Mouse (Mus musculus): ENCODE measurements around the gene Hadha.

Gene Hadha

GRCm38 (mm10) chr5:30112533-30113068, 42.4 kb downstream of the Hadha start:
- in situ Hi-C loops (cut with MseI, MboI) = no loop called here

DNA sequence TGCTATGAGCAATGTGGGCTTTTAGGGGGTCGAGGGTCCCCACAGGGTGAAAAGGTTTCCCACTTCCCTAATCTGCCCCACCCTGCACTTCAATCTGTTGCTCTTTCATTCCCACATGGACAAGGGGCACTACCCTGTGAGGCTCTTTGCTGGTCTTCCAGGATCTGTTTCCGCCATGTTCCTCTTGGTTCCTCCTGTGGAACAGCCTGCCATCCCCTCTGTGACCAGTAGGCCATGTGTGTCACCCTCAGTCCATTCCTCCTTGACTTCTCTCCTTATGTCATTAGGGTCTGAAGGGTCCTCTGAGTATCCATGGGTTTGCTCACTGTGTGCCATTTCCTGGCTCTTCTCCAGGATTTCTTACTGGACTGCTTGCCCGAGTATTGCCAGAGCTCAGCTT, 43.2 kb downstream of the Hadha start:
- in situ Hi-C loops (cut with MseI, MboI) = no loop called here

GRCm38 (mm10) chr5:30111126-30111525, 43.8 kb downstream of the Hadha start:
- in situ Hi-C loops (cut with MseI, MboI) = no loop called here

DNA sequence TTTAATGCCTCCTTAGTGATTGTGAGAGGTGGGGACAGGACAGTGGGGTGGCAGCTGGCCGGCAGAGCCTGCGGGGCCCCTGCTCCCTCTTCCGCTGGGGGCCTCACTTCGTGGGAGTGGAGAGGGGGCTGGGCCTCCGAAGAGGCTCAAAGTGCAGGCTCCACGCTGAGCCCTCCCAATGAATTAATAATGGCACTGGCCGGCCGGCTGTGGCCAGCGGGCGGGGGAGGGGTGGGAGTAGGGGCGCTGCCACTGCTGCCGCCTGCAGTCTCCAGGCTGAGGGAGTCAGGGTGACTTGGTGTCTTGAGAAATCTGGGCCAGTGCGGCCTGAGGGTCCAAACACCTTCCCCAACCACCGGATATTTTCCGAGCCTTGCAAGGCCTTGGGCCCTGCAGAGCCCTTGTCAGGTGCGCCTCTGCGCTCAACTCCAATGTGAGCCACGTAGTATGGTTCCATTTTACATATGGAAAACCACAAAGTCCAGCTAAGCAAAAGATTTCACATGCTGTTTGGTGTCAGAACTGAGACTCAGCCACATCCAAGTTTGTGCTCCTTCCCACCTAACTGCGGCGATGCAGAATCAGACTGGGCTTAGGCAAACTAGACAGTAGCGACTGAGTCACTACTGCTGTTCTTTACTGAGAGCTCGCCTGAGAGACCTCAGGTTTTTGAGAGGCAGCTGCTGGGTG, 44.4 kb downstream of the Hadha start:
- in situ Hi-C loops (cut with MseI, MboI) = no loop called here

- in situ Hi-C loops (cut with MseI, MboI) = no loop called here
Observed at GRCm38 (mm10) chr5:30109899-30110298, 45.1 kb downstream of the Hadha start.

DNA sequence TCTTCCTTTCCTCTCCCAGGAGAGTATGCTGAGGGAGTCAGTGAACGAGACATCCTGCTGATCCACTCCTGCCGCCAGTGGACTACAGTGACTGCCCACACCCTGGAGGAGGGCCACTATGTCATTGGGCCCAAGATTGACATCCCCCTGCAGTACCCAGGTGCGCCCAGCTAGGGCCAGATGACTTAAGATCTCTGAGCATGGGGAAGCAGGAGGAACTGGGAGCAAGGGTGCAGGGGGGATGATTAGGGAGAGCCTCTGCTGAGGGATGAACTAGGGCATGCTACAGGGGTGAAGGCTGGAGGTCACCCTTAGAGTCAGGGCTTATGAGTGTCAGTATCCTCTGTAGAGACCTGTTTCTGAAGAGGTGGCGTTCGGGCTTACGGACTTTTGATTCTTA, 46.7 kb downstream of the Hadha start:
- in situ Hi-C loops (cut with MseI, MboI) = no loop called here

GRCm38 (mm10) chr5:30107611-30108041, 47.3 kb downstream of the Hadha start:
- in situ Hi-C loops (cut with MseI, MboI) = no loop called here

- in situ Hi-C loops (cut with MseI, MboI) = no loop called here
Observed at GRCm38 (mm10) chr5:30107186-30107585, 47.8 kb downstream of the Hadha start.

GRCm38 (mm10) chr5:30106756-30107155, 48.2 kb downstream of the Hadha start:
- in situ Hi-C loops (cut with MseI, MboI) = no loop called here

- in situ Hi-C loops (cut with MseI, MboI) = no loop called here
Observed at GRCm38 (mm10) chr5:30105668-30106300, 49.2 kb downstream of the Hadha start, which contains the start of gene 3110082J24Rik. Gene 3110082J24Rik, minus strand, starts transcription at chr5:30106086.

GRCm38 (mm10) chr5:30104841-30105667, 49.9 kb downstream of the Hadha start, which contains the start of gene Garem2:
Gene Garem2, plus strand, starts transcription at chr5:30105161.
- in situ Hi-C loops (cut with MseI, MboI) = no loop called here

DNA sequence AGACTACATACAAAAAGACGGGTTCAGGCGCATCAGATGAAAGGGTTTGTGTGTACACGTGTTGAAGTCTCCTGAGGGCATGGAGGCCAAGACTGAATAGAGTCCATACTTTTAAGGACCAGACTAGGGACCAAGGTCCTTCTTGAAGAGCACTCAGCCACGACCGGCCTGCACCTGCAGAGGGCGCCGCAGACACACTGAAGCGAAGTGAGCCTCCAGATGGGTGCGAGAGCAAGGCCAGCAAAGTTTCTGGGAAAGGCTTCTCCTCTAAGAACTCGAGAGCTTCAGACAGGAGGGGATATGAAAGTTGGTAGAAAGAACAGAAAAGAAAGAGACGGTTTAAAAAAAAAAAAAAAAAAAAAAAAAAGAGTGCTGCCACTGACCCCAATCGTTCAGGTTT, 50.6 kb downstream of the Hadha start:
- in situ Hi-C loops (cut with MseI, MboI) = no loop called here

DNA sequence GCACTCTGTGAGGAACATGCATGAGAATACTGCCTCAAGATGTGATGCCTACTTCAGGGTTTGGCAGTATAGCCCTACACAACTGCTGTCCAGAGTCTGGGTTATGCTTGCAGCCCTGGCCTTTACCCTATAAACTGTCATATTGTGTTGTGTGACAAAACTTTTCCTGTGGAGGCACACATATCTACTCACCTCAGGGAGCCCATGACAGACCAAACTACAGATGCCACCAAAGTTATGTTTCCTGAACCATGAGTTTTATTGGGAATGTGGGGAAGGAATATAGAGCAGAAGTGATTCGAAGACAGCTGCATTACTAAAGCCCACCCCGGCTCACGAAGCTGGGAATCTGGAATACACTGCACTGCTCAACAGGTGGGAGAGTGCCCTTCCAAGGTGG, 51.6 kb downstream of the Hadha start:
- in situ Hi-C loops (cut with MseI, MboI) = no loop called here

DNA sequence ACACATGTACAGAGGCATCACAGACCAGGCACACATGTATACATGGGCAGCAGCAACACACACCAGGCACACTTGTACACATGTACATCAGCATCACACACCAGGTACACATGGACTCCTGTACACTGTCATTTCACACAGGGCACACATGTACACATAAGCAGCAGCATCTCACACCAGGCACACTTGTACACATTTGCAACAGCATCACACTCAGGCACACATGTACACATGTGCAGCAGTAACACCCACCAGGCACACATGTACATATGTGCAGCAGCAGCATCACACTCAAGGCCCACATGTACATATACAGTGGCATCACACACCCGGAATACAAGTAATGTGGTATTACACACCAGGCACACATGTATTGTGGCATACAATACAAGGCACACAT, 56.7 kb downstream of the Hadha start:
- in situ Hi-C loops (cut with MseI, MboI) = no loop called here

DNA sequence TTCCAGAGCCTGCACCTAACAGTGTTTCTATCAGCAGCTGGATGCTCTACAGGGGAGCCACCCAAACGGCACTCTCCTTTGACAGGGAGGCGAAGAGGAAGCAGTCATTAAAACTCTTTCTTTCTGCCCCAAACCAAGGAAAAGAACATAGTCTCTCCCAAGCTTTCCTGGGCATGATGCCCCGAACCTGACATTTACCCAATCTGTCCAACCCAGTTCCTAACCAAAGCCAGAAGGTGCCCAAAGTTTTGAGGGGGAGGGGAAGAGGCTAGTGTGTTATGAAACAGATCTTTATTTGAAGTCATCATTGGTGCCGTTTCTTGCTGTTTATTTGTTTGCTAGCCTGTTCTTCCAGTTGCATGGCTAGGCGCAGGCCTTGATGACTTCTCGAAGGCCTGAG, 59.2 kb downstream of the Hadha start:
- in situ Hi-C loops (cut with MseI, MboI) = no loop called here

DNA sequence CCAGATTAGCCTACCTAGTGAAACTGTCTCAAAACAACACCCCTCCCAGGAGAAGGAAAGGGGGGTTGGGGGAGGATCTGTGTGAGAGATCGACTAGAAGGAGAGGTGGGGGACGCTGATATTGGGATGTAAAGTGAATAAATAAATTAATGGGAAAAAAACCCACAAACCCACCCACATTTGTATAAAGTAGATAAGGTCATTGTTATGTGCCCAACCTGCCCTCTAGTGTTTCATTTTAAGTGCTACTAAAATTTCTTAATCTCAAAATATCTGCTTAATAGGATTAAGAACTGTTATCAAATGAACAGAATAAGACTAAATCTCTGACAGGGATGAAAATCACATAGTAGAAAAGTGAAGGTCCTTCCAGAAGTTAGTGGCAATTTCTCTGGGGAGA, 60.6 kb downstream of the Hadha start:
- in situ Hi-C loops (cut with MseI, MboI) = no loop called here

- in situ Hi-C loops (cut with MseI, MboI) = no loop called here
Observed at GRCm38 (mm10) chr5:30092701-30093100, 62.3 kb downstream of the Hadha start.

DNA sequence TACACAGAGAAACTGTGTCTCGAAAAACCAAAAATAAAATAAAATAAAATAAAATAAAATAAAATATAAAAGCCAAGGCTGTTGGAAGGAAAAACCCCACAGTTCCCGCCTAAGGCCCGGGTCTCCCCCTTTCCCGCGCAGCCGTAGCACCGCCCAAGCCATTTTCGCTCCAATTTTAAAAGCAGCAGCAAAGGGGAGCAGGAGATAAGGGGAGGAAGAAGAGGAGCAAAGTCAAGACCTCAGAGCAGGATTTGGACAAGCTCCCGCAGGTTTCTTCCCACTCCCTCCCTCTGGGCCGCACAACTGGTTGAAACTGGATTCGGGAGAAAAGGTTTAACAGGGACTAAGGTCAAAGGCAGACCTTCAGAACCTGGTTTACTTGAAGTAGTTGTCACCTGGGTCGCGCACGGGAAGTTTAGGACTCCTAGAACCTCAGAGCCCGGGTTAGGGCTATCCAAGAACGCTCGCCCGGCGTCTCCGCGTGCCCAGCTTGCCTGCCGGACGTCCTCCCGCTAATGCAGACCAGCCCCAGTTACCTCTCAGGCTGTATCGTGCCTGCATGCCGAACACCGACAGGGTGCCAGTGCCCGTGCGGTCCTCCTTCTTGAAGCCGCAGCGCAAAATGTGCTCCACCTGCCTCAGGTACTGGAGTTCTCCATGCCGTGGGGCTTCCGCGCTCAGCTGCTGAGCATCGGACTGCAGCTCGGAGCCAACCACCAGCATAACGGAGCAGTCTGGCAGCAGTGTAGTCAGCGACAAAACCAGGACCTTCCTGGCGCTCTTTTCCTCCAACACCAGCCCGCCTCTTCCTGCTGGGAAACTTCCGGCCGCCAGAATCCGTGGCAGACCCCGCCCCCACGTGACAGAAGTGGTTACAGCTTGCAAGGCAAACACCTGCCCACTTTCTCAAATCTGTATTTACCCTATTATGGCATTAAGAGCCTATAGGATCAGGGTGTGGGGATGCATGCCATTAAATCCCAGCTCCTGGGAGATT, 81.8 kb downstream of the Hadha start, which contains the start of gene Tyms:
Gene Tyms, minus strand, starts transcription at position 793 of the 997 bp plus-strand sequence.
- in situ Hi-C loops (cut with MseI, MboI) = no loop called here

DNA sequence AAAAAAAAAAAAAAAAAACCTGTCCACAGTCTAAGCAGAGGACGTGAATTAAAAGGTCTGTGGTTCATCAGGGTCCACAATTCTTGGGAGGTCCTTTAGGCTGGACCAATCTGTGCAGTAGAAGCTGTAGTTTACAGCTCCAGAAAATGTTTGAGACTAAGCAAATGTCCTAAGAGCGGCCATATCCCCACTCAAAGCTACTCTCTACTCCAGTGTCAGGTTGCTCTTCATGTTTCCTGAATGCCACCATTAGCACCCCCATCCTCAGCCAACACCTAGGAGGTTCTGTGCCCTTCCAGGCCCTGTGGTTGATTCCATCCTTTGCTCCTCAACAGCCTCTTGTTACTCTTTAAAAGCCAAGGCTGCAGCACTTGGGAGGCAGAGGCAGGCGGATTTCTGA, 82.6 kb downstream of the Hadha start:
- in situ Hi-C loops (cut with MseI, MboI) = no loop called here

- in situ Hi-C loops (cut with MseI, MboI) = no loop called here
Observed at GRCm38 (mm10) chr5:30071677-30072076, 83.3 kb downstream of the Hadha start.
